12 mouse cellular contexts compared by ENCODE assay signal in the genomic region with DNA sequence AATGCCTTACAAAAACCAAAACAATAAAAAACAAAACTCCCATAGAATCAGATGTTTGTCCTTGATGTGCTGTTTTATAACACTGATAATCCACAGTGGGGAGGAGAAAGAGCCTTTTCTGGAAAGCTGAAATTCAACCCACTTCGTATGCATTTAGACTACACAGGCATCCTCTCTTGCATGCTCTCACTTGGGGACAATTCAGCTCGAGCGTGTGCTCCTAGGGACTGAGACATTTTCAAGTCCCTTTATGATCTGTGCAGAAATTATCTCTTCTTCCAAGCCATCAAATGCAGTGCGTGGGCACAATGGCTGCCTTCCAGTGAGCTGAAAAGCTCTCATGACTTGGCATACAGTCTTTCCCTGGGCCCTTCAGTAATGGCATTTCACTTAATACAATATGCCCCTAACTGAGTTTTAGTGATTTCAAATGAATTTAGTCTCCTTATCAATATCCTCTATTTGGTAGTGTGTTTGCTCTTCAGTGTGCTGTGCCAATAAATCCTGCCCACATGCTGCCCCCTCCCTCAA.
DNase-seq lines count a peak whose midpoint lies in the region; ATAC-seq and TF ChIP-seq lines count a peak whose summit lies in the region.
"Had no signal": no experiment of that assay in that cellular context is flagged by ENCODE, and none has a peak within 500 bp of the region (broad histone marks: within the 10 kb centered on the region; RNA-seq: fewer than 3 reads in every experiment).

No protein-coding gene starts in this region.

- ATAC-seq in CD4-positive, CD25-positive, alpha-beta regulatory T cell, adult 4 months = no peak

- no peak for TF ChIP-seq CTCF in layer of hippocampus, adult 2 months (conservative IDR thresholded peaks at IDR 0.05)

- peak; percentile 36 for DNase-seq in left cerebral cortex, adult 11 months (ENCODE audit: low spot score)
- DNase-seq in left cerebral cortex, postnatal 4 days = no peak
- DNase-seq in layer of hippocampus, adult 2 months (ENCODE audit: low spot score in 2 of 2) = peak; percentile 39 to 50
- peak; percentile 40 to 57 for DNase-seq in left cerebral cortex, postnatal 14 days (ENCODE audit: low spot score in 2 of 2)
- peak; percentile 57 for DNase-seq in telencephalon, adult 2 months (ENCODE audit: low read depth, low spot score)
- DNase-seq in kidney, postnatal 36 days = no peak
- DNase-seq: gastrocnemius, postnatal 36 days; thymus, postnatal 4 days had no signal

- intact Hi-C loops in left cerebral cortex, postnatal 4 days (cut with DNase I) = loop anchor here (5.0 kb wide), 1 partner anchor 1551 kb away; no protein-coding TSS in a partner anchor
- intact Hi-C loops in left cerebral cortex, postnatal 14 days (cut with DNase I) = no loop called here

- no peak overlapping the region for H3K4me3 ChIP-seq in layer of hippocampus, adult 2 months
- H3K4me3 ChIP-seq: kidney, embryonic 15.5 days; lung, embryonic 15.5 days; midbrain, embryonic 10.5 days had no signal

- peak overlapping the region; percentile 67 for H3K27ac ChIP-seq in layer of hippocampus, adult 2 months
- H3K27ac ChIP-seq: kidney, embryonic 15.5 days; lung, embryonic 15.5 days; midbrain, embryonic 10.5 days had no signal

Comparison
In these comparisons a context has a peak if more than half of its experiments do, and no peak if none do; other contexts are left out.
1. DNase-seq: peak in left cerebral cortex, adult 11 months (single experiment), layer of hippocampus, adult 2 months (2 of 2), left cerebral cortex, postnatal 14 days (2 of 2) and telencephalon, adult 2 months (single experiment); none in left cerebral cortex, postnatal 4 days (single experiment) and kidney, postnatal 36 days (0 of 2).